Mouse (Mus musculus): ENCODE data around the gene Cldn10.

DNA sequence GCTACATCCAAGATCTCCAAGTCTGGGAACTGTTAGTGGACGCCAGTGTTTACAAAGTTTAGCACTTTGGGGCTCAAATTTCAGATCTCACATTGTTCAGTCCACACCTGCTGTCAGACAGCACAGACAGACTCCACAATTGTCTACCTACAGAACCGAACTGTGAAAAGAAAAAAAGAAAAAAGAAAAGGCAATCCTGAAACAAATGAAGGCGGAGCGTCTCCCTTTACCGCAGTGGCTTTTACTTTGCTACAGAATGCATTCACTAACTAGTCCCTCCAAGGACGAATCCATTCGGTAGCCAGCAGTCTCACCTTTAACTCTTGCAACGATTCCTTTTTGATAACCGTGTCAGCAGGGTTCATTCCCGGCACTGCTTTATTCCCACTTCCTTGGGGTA lies 93.0 kb downstream of the Cldn10 start:
- TF ChIP-seq CTCF (IDR thresholded peaks at IDR 0.05; ENCODE audit: borderline replicate concordance, control insufficient read depth, extremely low read depth, insufficient read depth, low read length, poor library complexity) (no peak), POLR2A (IDR thresholded peaks at IDR 0.05; ENCODE audit: control insufficient read depth, extremely low read depth, insufficient read depth, low read length, poor library complexity) (no peak)
